Mouse (Mus musculus): Measurements from ENCODE around the gene Trem3.

GRCm38 (mm10) chr17:48299203-48299602 is 51.6 kb downstream of the Trem3 start, which contains the start of gene Treml2:
- no peak for TF ChIP-seq CTCF (IDR thresholded peaks at IDR 0.05; ENCODE audit: extremely low read depth, insufficient read depth, insufficient read length, insufficient replicate concordance)
- no peak for TF ChIP-seq POLR2A (IDR thresholded peaks at IDR 0.05; ENCODE audit: low read depth, low read length)
